Mouse (Mus musculus) adrenal gland, postnatal 14 days (tissue): ENCODE measurements around the gene Bend4. TPM values are rescaled to one million over a fixed set of nuclear protein-coding genes. Genes with fewer than 3 reads are reported as not detected.

ENCODE experiments used
- DNase-seq: peaks from one replicate; pipeline ENCODE4 v3.0.0; 2021; ENCODE audit warnings: mixed read lengths
- total RNA-seq: library from RNA; stranded (reverse); gene quantifications from 2 replicates; pipeline ENCODE4 v1.2.3, GENCODE M21; 2021

Gene Bend4
- total RNA-seq, 1 experiment from 2014 or later, result 1.9 TPM

- no peak for DNase-seq
Measured at GRCm38 (mm10) chr5:67419407-67419806, 8.7 kb downstream of the Bend4 start.

- DNase-seq, result peak; percentile 26
Measured at GRCm38 (mm10) chr5:67411475-67411874, 16.6 kb downstream of the Bend4 start.

- DNase-seq, result no peak
Measured at GRCm38 (mm10) chr5:67410426-67410825, 17.7 kb downstream of the Bend4 start.

- DNase-seq, result no peak
Measured at GRCm38 (mm10) chr5:67408391-67408790, 19.7 kb downstream of the Bend4 start.

GRCm38 (mm10) chr5:67404919-67405318 is 23.2 kb downstream of the Bend4 start:
- no peak for DNase-seq

GRCm38 (mm10) chr5:67404380-67404779 is 23.7 kb downstream of the Bend4 start:
- no peak for DNase-seq

GRCm38 (mm10) chr5:67401612-67402011 is 26.5 kb downstream of the Bend4 start:
- peak; percentile 13 for DNase-seq

- no peak for DNase-seq
Measured at GRCm38 (mm10) chr5:67400608-67401480, 27.3 kb downstream of the Bend4 start.

- DNase-seq, result no peak
Measured at GRCm38 (mm10) chr5:67399876-67400607, 28.1 kb downstream of the Bend4 start.

GRCm38 (mm10) chr5:67397186-67397585 is 30.9 kb downstream of the Bend4 start:
- no peak for DNase-seq

- DNase-seq, result no peak
Measured at GRCm38 (mm10) chr5:67395211-67395851, 32.8 kb downstream of the Bend4 start.

- peak; percentile 37 for DNase-seq
Measured at GRCm38 (mm10) chr5:67393951-67394350, 34.2 kb downstream of the Bend4 start.

GRCm38 (mm10) chr5:67382556-67382955 is 45.6 kb downstream of the Bend4 start:
- no peak for DNase-seq

GRCm38 (mm10) chr5:67381690-67382089 is 46.4 kb downstream of the Bend4 start:
- no peak for DNase-seq

- DNase-seq, result no peak
Measured at GRCm38 (mm10) chr5:67377044-67377621, 51.0 kb downstream of the Bend4 start.

GRCm38 (mm10) chr5:67362931-67363330 is 65.2 kb downstream of the Bend4 start:
- DNase-seq, result no peak

- no peak for DNase-seq
Measured at GRCm38 (mm10) chr5:67362316-67362715, 65.8 kb downstream of the Bend4 start.

- no peak for DNase-seq
Measured at GRCm38 (mm10) chr5:67348949-67349348, 79.2 kb downstream of the Bend4 start.

GRCm38 (mm10) chr5:67347060-67347459 is 81.0 kb downstream of the Bend4 start:
- no peak for DNase-seq
